Mouse (Mus musculus) kidney, adult 2 months (tissue): Measurements from ENCODE around the gene Cul3.

Experiments used
- CTCF ChIP-seq: fragments of 200-500 bp; conservative IDR thresholded peaks from 2 replicates; pipeline ENCODE4 v1.5.1; 2011; ENCODE audit warnings: low read depth, mild to moderate bottlenecking, control low read depth, low read length, moderate library complexity, mixed read lengths; ENCODE audit not compliant: insufficient read depth, insufficient read length
- POLR2A ChIP-seq: fragments of 200-500 bp; IDR thresholded peaks from one replicate; pipeline ENCODE4 v1.6.1; 2011; ENCODE audit warnings: low read depth, low read length, control low read depth

DNA sequence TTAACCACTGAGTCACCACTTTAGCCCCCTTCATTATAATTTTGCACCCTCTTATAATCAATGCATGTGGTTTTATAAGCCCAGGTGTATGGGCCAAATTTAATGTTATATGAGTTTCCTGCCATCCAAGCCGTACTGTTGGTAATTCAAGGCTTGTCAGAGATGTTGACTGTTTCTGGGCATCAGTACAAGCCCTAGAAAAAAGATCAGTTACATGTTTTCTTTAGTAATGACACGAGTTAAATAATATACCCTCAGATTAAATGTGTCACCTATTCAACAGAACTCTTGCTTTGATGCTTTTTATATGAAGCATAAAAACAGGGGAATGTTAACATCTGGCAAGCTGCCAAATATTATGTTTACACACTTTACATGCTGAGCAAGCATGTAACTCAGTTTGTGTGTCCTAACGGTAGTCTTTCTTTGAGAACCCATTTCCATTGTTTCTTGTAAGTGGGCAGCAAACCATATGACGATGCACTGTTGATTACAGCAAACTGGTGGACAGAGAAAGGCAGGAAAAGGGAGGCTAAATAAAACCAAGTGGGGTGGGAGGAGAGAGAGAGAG, 19.8 kb upstream of the Cul3 start:
- TF ChIP-seq POLR2A = no peak
- no peak for TF ChIP-seq CTCF
